Mouse (Mus musculus): ENCODE data around the gene Fam83c. TPM values are rescaled to one million over a fixed set of nuclear protein-coding genes. Genes with fewer than 3 reads are reported as not detected.

Gene Fam83c
- polyA plus RNA-seq, 1 experiment from 2014 or later = 0.14 TPM

GRCm38 (mm10) chr2:155814829-155815228 is 19.8 kb downstream of the Fam83c start:
- no peak overlapping the region for H3K27ac ChIP-seq (replicated peaks; ENCODE audit: low read depth, low read length)
- DNase-seq (ENCODE audit: low spot score) (peak; percentile 22), ATAC-seq (replicated peaks; ENCODE audit: insufficient number of reproducible peaks, low FRiP score, low TSS enrichment, low read depth) (no peak)
- WGBS = 31% methylated on average over 5 of the region's 5 CpGs
- no peaks in the 10 kb centered on the region for H3K4me1 ChIP-seq (ENCODE audit: control insufficient read depth, insufficient read depth, low read length)
- H3K36me3 ChIP-seq (replicated peaks; ENCODE audit: control insufficient read depth, insufficient read depth, low read depth, low read length) = no peaks in the 10 kb centered on the region; the same call in 1 of the 2 replicates
- H3K9ac ChIP-seq (replicated peaks; ENCODE audit: low read length) = no peak overlapping the region
- H3K4me2 ChIP-seq (ENCODE audit: low read depth, low read length) = no peak overlapping the region
- H3K9me3 ChIP-seq (replicated peaks; ENCODE audit: control insufficient read depth, low read length) = no peaks in the 10 kb centered on the region
- no peaks in the 10 kb centered on the region for H3K27me3 ChIP-seq (ENCODE audit: control insufficient read depth, insufficient read depth, low read length)
- H3K4me3 ChIP-seq (ENCODE audit: low read depth, low read length) = no peak overlapping the region

GRCm38 (mm10) chr2:155812637-155813036 is 22.0 kb downstream of the Fam83c start:
- H3K4me2 ChIP-seq (ENCODE audit: low read depth, low read length) = no peak overlapping the region
- H3K9ac ChIP-seq (replicated peaks; ENCODE audit: low read length) = no peak overlapping the region
- 77% methylated on average over 4 of the region's 4 CpGs for WGBS
- H3K27ac ChIP-seq (replicated peaks; ENCODE audit: low read depth, low read length) = no peak overlapping the region
- H3K36me3 ChIP-seq (replicated peaks; ENCODE audit: control insufficient read depth, insufficient read depth, low read depth, low read length) = no peaks in the 10 kb centered on the region
- H3K9me3 ChIP-seq (replicated peaks; ENCODE audit: control insufficient read depth, low read length) = no peaks in the 10 kb centered on the region
- no peaks in the 10 kb centered on the region for H3K4me1 ChIP-seq (ENCODE audit: control insufficient read depth, insufficient read depth, low read length)
- no peak overlapping the region for H3K4me3 ChIP-seq (ENCODE audit: low read depth, low read length)
- DNase-seq (ENCODE audit: low spot score) (no peak), ATAC-seq (replicated peaks; ENCODE audit: insufficient number of reproducible peaks, low FRiP score, low TSS enrichment, low read depth) (no peak)
- no peaks in the 10 kb centered on the region for H3K27me3 ChIP-seq (ENCODE audit: control insufficient read depth, insufficient read depth, low read length)

DNA sequence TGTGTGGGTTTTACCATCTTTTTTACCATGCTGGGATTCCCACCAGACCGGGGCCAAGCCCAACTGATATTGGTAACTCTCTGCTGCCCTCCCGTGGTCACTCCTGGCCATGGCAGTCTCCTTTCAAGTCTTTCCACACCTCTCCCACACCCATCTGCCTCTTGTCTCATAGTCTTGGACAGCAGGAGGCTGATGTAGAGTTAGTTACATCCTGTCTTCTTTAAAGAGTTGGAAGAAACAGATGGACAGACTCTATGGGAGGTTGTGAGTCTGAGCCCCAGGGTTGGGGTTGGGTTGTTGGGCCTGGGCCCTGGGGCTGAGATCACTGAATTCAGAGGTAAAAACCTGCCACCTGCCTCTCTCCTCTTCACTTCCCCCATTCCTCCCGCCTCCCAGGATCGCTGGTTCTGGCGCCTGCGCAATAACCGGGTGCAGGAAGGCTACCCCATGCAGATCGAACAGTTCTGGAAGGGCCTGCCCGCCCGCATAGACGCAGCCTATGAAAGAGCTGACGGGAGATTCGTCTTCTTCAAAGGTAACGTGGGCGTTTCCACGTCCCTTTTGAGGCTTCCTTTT is 22.7 kb downstream of the Fam83c start:
- H3K36me3 ChIP-seq (replicated peaks; ENCODE audit: control insufficient read depth, insufficient read depth, low read depth, low read length) = no peaks in the 10 kb centered on the region
- DNase-seq (ENCODE audit: low spot score) (peak; percentile 83), ATAC-seq (replicated peaks; ENCODE audit: insufficient number of reproducible peaks, low FRiP score, low TSS enrichment, low read depth) (no peak)
- H3K27ac ChIP-seq (replicated peaks; ENCODE audit: low read depth, low read length) = no peak overlapping the region
- H3K4me1 ChIP-seq (ENCODE audit: control insufficient read depth, insufficient read depth, low read length) = no peaks in the 10 kb centered on the region
- no peak overlapping the region for H3K9ac ChIP-seq (replicated peaks; ENCODE audit: low read length)
- H3K4me2 ChIP-seq (ENCODE audit: low read depth, low read length) = no peak overlapping the region
- no peaks in the 10 kb centered on the region for H3K9me3 ChIP-seq (replicated peaks; ENCODE audit: control insufficient read depth, low read length)
- 43% methylated on average over 16 of the region's 16 CpGs for WGBS
- no peaks in the 10 kb centered on the region for H3K27me3 ChIP-seq (ENCODE audit: control insufficient read depth, insufficient read depth, low read length)
- H3K4me3 ChIP-seq (ENCODE audit: low read depth, low read length) = no peak overlapping the region

- Histone ChIP-seq H3K4me1 (ENCODE audit: control insufficient read depth, insufficient read depth, low read length) (no peaks in the 10 kb centered on the region), H3K27ac (replicated peaks; ENCODE audit: low read depth, low read length) (no peak overlapping the region), H3K27me3 (ENCODE audit: control insufficient read depth, insufficient read depth, low read length) (no peaks in the 10 kb centered on the region), H3K4me2 (ENCODE audit: low read depth, low read length) (no peak overlapping the region), H3K9ac (replicated peaks; ENCODE audit: low read length) (no peak overlapping the region), H3K36me3 (replicated peaks; ENCODE audit: control insufficient read depth, insufficient read depth, low read depth, low read length) (no peaks in the 10 kb centered on the region), H3K4me3 (ENCODE audit: low read depth, low read length) (no peak overlapping the region), H3K9me3 (replicated peaks; ENCODE audit: control insufficient read depth, low read length) (no peaks in the 10 kb centered on the region)
- WGBS = 86% methylated on average over 4 of the region's 4 CpGs
- DNase-seq (ENCODE audit: low spot score) (no peak), ATAC-seq (replicated peaks; ENCODE audit: insufficient number of reproducible peaks, low FRiP score, low TSS enrichment, low read depth) (no peak)
These were observed 25.0 kb downstream of the Fam83c start for GRCm38 (mm10) chr2:155809620-155810019.

DNA sequence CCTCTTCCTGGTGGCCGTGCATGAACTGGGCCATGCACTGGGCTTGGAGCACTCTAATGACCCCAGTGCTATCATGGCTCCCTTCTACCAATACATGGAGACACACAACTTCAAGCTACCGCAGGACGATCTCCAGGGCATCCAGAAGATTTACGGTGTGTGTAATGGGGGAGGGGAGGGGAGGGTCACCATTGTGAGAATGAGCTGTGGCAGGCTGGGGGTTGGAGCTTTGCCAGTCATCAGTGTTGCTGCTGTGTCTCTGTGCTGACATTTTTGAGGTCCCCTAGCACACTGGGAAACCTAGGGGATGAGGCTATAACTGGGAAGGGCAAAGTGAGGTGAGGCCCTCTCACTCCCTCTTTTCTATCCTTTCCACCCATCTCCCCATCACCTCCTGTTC is 27.2 kb downstream of the Fam83c start:
- Histone ChIP-seq H3K27me3 (ENCODE audit: control insufficient read depth, insufficient read depth, low read length) (no peaks in the 10 kb centered on the region), H3K27ac (replicated peaks; ENCODE audit: low read depth, low read length) (no peak overlapping the region), H3K4me1 (ENCODE audit: control insufficient read depth, insufficient read depth, low read length) (no peaks in the 10 kb centered on the region), H3K4me3 (ENCODE audit: low read depth, low read length) (no peak overlapping the region), H3K9ac (replicated peaks; ENCODE audit: low read length) (no peak overlapping the region), H3K4me2 (ENCODE audit: low read depth, low read length) (no peak overlapping the region), H3K36me3 (replicated peaks; ENCODE audit: control insufficient read depth, insufficient read depth, low read depth, low read length) (no peaks in the 10 kb centered on the region), H3K9me3 (replicated peaks; ENCODE audit: control insufficient read depth, low read length) (no peaks in the 10 kb centered on the region)
- ATAC-seq (replicated peaks; ENCODE audit: insufficient number of reproducible peaks, low FRiP score, low TSS enrichment, low read depth) = no peak
- 87% methylated on average over 4 of the region's 4 CpGs for WGBS
- no peak for DNase-seq (ENCODE audit: low spot score)

DNA sequence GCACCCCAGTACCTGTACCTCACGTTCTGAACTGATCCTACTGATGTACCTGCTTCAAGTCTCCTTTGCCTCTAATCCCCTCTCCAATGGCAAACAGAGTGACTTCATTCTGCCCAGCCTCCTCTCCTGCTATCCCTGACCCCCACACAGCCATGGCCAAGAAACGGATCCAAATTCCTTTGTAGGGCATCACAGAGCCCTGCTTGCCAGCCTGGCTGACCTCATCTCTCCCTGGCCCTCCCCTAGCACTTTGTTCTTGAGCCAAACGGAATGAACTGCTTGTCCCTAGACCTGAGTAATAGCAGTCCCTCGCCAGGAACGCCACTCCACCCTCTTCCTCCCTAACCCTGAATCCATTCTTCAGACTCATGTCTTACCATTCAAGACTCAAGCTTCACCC is 28.1 kb downstream of the Fam83c start:
- H3K27me3 ChIP-seq (ENCODE audit: control insufficient read depth, insufficient read depth, low read length) = no peaks in the 10 kb centered on the region
- no peaks in the 10 kb centered on the region for H3K36me3 ChIP-seq (replicated peaks; ENCODE audit: control insufficient read depth, insufficient read depth, low read depth, low read length)
- H3K4me1 ChIP-seq (ENCODE audit: control insufficient read depth, insufficient read depth, low read length) = no peaks in the 10 kb centered on the region
- DNase-seq (ENCODE audit: low spot score) (no peak), ATAC-seq (replicated peaks; ENCODE audit: insufficient number of reproducible peaks, low FRiP score, low TSS enrichment, low read depth) (no peak)
- H3K27ac ChIP-seq (replicated peaks; ENCODE audit: low read depth, low read length) = no peak overlapping the region
- no peak overlapping the region for H3K4me3 ChIP-seq (ENCODE audit: low read depth, low read length)
- WGBS = 69% methylated on average over 5 of the region's 5 CpGs
- no peak overlapping the region for H3K9ac ChIP-seq (replicated peaks; ENCODE audit: low read length)
- no peak overlapping the region for H3K4me2 ChIP-seq (ENCODE audit: low read depth, low read length)
- H3K9me3 ChIP-seq (replicated peaks; ENCODE audit: control insufficient read depth, low read length) = no peaks in the 10 kb centered on the region

- no peak for ATAC-seq (replicated peaks; ENCODE audit: insufficient number of reproducible peaks, low FRiP score, low TSS enrichment, low read depth)
- no peak overlapping the region for H3K4me2 ChIP-seq (ENCODE audit: low read depth, low read length)
These were observed 28.8 kb downstream of the Fam83c start for GRCm38 (mm10) chr2:155805925-155806255.

DNA sequence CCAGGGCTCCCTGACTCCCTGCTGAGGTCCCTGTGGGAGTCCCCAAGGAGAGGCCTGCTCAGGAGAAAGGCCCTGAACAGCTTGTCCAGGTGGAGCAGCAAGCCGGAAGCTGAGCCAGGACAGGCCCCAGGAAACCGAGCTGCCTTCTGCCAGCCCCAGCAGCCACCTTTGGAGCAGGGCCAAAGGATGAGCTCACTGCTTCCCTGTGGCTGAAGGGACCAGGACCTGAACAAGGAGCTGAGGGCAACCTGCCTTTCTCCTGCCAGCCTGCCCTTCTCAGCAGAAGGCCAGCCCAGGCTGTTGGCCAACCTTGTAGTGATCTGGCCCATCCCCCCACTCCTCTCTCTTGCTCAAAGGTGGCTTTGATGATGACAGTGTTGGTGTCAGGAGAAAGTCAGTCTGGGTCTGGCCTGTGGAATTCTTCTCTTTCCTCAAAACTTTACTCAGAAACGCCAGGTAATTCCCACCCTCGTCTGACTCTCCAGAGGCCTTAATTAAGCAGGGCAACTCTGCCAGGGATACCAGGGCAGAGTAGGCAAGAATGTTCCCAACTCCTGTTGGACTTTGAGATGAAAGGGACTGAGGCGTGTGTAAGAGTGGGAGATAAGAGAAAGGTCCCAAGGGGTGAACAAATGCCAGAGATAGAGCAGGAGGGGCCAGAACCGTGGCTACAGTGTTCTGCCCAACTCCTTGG is 29.3 kb downstream of the Fam83c start:
- Histone ChIP-seq H3K9me3 (replicated peaks; ENCODE audit: control insufficient read depth, low read length) (no peaks in the 10 kb centered on the region), H3K27ac (replicated peaks; ENCODE audit: low read depth, low read length) (no peak overlapping the region), H3K4me3 (ENCODE audit: low read depth, low read length) (no peak overlapping the region), H3K27me3 (ENCODE audit: control insufficient read depth, insufficient read depth, low read length) (no peaks in the 10 kb centered on the region), H3K36me3 (replicated peaks; ENCODE audit: control insufficient read depth, insufficient read depth, low read depth, low read length) (no peaks in the 10 kb centered on the region), H3K4me2 (ENCODE audit: low read depth, low read length) (no peak overlapping the region), H3K4me1 (ENCODE audit: control insufficient read depth, insufficient read depth, low read length) (no peaks in the 10 kb centered on the region), H3K9ac (replicated peaks; ENCODE audit: low read length) (no peak overlapping the region)
- ATAC-seq (replicated peaks; ENCODE audit: insufficient number of reproducible peaks, low FRiP score, low TSS enrichment, low read depth) = no peak
- 63% methylated on average over 6 of the region's 6 CpGs for whole genome bisulfite sequencing
- no peak for DNase-seq (ENCODE audit: low spot score)

More at GRCm38 (mm10) chr2:155805925-155806255, 28.8 kb downstream of the Fam83c start:
- Histone ChIP-seq H3K9me3 (replicated peaks; ENCODE audit: control insufficient read depth, low read length) (no peaks in the 10 kb centered on the region), H3K4me3 (ENCODE audit: low read depth, low read length) (no peak overlapping the region), H3K9ac (replicated peaks; ENCODE audit: low read length) (no peak overlapping the region), H3K4me1 (ENCODE audit: control insufficient read depth, insufficient read depth, low read length) (no peaks in the 10 kb centered on the region), H3K27me3 (ENCODE audit: control insufficient read depth, insufficient read depth, low read length) (no peaks in the 10 kb centered on the region), H3K36me3 (replicated peaks; ENCODE audit: control insufficient read depth, insufficient read depth, low read depth, low read length) (no peaks in the 10 kb centered on the region), H3K27ac (replicated peaks; ENCODE audit: low read depth, low read length) (no peak overlapping the region)
- WGBS = 90% methylated on average over 6 of the region's 6 CpGs
- no peak for DNase-seq (ENCODE audit: low spot score)
